ENCODE assay signal across 8 mouse cellular contexts in genomic region chr2:119112438-119113112, GRCm38 (mm10). TPM values are rescaled to one million over a fixed set of nuclear protein-coding genes. Genes with fewer than 3 reads are reported as not detected.
DNase-seq lines count a peak whose midpoint lies in the region; ATAC-seq and TF ChIP-seq lines count a peak whose summit lies in the region.

Gene Rad51, plus strand, starts transcription at chr2:119112793.

- H3K27me3 ChIP-seq in C2C12 (ENCODE audit: control insufficient read depth, insufficient read depth, insufficient read length) = no peaks in the 10 kb centered on the region
- no peaks in the 10 kb centered on the region for H3K27me3 ChIP-seq in erythroblast, embryonic 14.5 days (ENCODE audit: control insufficient read depth)
- no peaks in the 10 kb centered on the region for H3K27me3 ChIP-seq in heart, embryonic 11.5 days (ENCODE audit: control insufficient read depth, insufficient read depth, low read length)
- H3K27me3 ChIP-seq in kidney, embryonic 16.5 days (ENCODE audit: insufficient read depth, low read length) = no peaks in the 10 kb centered on the region
- no peaks in the 10 kb centered on the region for H3K27me3 ChIP-seq in liver, adult 2 months (ENCODE audit: control insufficient read depth, insufficient read depth, low read length)
- no peaks in the 10 kb centered on the region for H3K27me3 ChIP-seq in myocyte (ENCODE audit: control insufficient read depth, insufficient read depth, insufficient read length)
- H3K27me3 ChIP-seq in splenic B cell, adult 2 months (ENCODE audit: control insufficient read depth, insufficient read depth, low read length, poor library complexity, severe bottlenecking) = no peaks in the 10 kb centered on the region

- H3K79me3 ChIP-seq in C2C12 (ENCODE audit: low read depth) = peaks cover 38% of the 10 kb centered on the region

- peak within 1 kb of the TSS; percentile 80 for H3K4me2 ChIP-seq in heart, embryonic 11.5 days
- peak within 1 kb of the TSS; percentile 93 for H3K4me2 ChIP-seq in kidney, embryonic 16.5 days (replicated peaks; ENCODE audit: low read depth, low read length)
- peak within 1 kb of the TSS; percentile 79 for H3K4me2 ChIP-seq in myocyte (ENCODE audit: low read depth)

- peaks cover 43% of the 10 kb centered on the region for H3K36me3 ChIP-seq in C2C12 (ENCODE audit: control insufficient read depth, insufficient read depth)
- H3K36me3 ChIP-seq in erythroblast, embryonic 14.5 days (ENCODE audit: control insufficient read depth) = peaks cover 70% of the 10 kb centered on the region
- H3K36me3 ChIP-seq in heart, embryonic 11.5 days (ENCODE audit: control insufficient read depth, insufficient read depth, low read length) = no peaks in the 10 kb centered on the region
- H3K36me3 ChIP-seq in kidney, embryonic 16.5 days (ENCODE audit: insufficient read depth, low read length) = peaks cover 6% of the 10 kb centered on the region; the same call in 1 of the 2 replicates
- no peaks in the 10 kb centered on the region for H3K36me3 ChIP-seq in liver, adult 2 months (ENCODE audit: control insufficient read depth, insufficient read depth, low read length)
- peaks cover under 1% of the 10 kb centered on the region for H3K36me3 ChIP-seq in myocyte (ENCODE audit: control insufficient read depth, insufficient read depth)
- no peaks in the 10 kb centered on the region for H3K36me3 ChIP-seq in splenic B cell, adult 2 months (ENCODE audit: control insufficient read depth, insufficient read depth, low read length, poor library complexity, severe bottlenecking)

- peaks cover 60% of the 10 kb centered on the region for H3K79me2 ChIP-seq in C2C12 (ENCODE audit: control insufficient read depth, insufficient read depth)
- no peaks in the 10 kb centered on the region for H3K79me2 ChIP-seq in liver, adult 2 months (ENCODE audit: control insufficient read depth, insufficient read depth, low read length)
- peaks cover 18% of the 10 kb centered on the region for H3K79me2 ChIP-seq in myocyte (ENCODE audit: control insufficient read depth, insufficient read depth)

- peak; percentile 84 for ATAC-seq in heart, embryonic 11.5 days (replicated peaks; ENCODE audit: insufficient number of reproducible peaks, low FRiP score, low TSS enrichment)
- ATAC-seq in kidney, embryonic 16.5 days (ENCODE audit: low FRiP score, low TSS enrichment) = peak; percentile 94

- no peak for TF ChIP-seq CTCF in C2C12 (IDR thresholded peaks at IDR 0.05; ENCODE audit: control insufficient read depth, insufficient read depth, insufficient read length)
- no peak for TF ChIP-seq CTCF in brain, embryonic 14.5 days (IDR thresholded peaks at IDR 0.05; ENCODE audit: borderline replicate concordance, extremely low read depth, insufficient read depth, insufficient read length)
- TF ChIP-seq CTCF in liver, adult 2 months (IDR thresholded peaks at IDR 0.05; ENCODE audit: low read depth, low read length) = no peak

- TF ChIP-seq POLR2A in brain, embryonic 14.5 days (IDR thresholded peaks at IDR 0.05; ENCODE audit: borderline replicate concordance, extremely low read depth, insufficient read depth, insufficient read length, poor library complexity, severe bottlenecking) = peak; percentile 13; the same call in 1 of the 2 replicates
- no peak for TF ChIP-seq POLR2A in liver, adult 2 months (IDR thresholded peaks at IDR 0.05; ENCODE audit: extremely low read depth, insufficient read depth, low read length)
- peak; percentile 58 for TF ChIP-seq POLR2A in myocyte (IDR thresholded peaks at IDR 0.05; ENCODE audit: insufficient read length, low read depth)

- no peaks in the 10 kb centered on the region for H3K9me3 ChIP-seq in erythroblast, embryonic 14.5 days (ENCODE audit: control insufficient read depth, low read length)
- no peaks in the 10 kb centered on the region for H3K9me3 ChIP-seq in heart, embryonic 11.5 days (replicated peaks; ENCODE audit: control insufficient read depth, low read length)
- no peaks in the 10 kb centered on the region for H3K9me3 ChIP-seq in kidney, embryonic 16.5 days (ENCODE audit: low read length)

- H3K4me3 ChIP-seq in C2C12 (ENCODE audit: insufficient read depth, poor library complexity, severe bottlenecking) = peak within 1 kb of the TSS; percentile 88
- H3K4me3 ChIP-seq in erythroblast, embryonic 14.5 days (replicated peaks) = peak within 1 kb of the TSS; percentile 85
- peak within 1 kb of the TSS; percentile 70 for H3K4me3 ChIP-seq in heart, embryonic 11.5 days (ENCODE audit: low read depth, low read length)
- H3K4me3 ChIP-seq in kidney, embryonic 16.5 days (ENCODE audit: low read length) = peak within 1 kb of the TSS; percentile 86
- peak within 1 kb of the TSS; percentile 48 for H3K4me3 ChIP-seq in liver, adult 2 months (ENCODE audit: insufficient read depth, low read depth, low read length)
- H3K4me3 ChIP-seq in myocyte = peak within 1 kb of the TSS; percentile 70

- H3K9ac ChIP-seq in heart, embryonic 11.5 days (ENCODE audit: low read depth, low read length) = peak within 1 kb of the TSS; percentile 81
- peak within 1 kb of the TSS; percentile 80 for H3K9ac ChIP-seq in kidney, embryonic 16.5 days (replicated peaks; ENCODE audit: low read length)
- peak within 1 kb of the TSS; percentile 57 for H3K9ac ChIP-seq in liver, adult 2 months (ENCODE audit: low read depth, low read length)

- H3ac ChIP-seq in C2C12 (ENCODE audit: control insufficient read depth, insufficient read length, low read depth) = peak within 1 kb of the TSS; percentile 57
- peak within 1 kb of the TSS; percentile 22 for H3ac ChIP-seq in myocyte (ENCODE audit: control insufficient read depth, insufficient read length)

- DNase-seq in brain, embryonic 14.5 days (ENCODE audit: low read depth) = peak; percentile 95
- DNase-seq in liver, adult 2 months (ENCODE audit: extremely low read depth, low read depth, low spot score) = peak; percentile 88
- peak; percentile 89 for DNase-seq in splenic B cell, adult 2 months (ENCODE audit: low read depth, low spot score)

- WGBS in heart, embryonic 11.5 days (ENCODE audit: insufficient replicate concordance) = under 1% methylated on average over 51 of the region's 51 CpGs
- WGBS in kidney, embryonic 16.5 days = under 1% methylated on average over 51 of the region's 51 CpGs
- WGBS in liver, adult 2 months = under 1% methylated on average over 51 of the region's 51 CpGs

- peak within 1 kb of the TSS; percentile 80 for H3K27ac ChIP-seq in heart, embryonic 11.5 days (ENCODE audit: low read depth, low read length)
- peak within 1 kb of the TSS; percentile 95 for H3K27ac ChIP-seq in kidney, embryonic 16.5 days (ENCODE audit: low read length)
- H3K27ac ChIP-seq in liver, adult 2 months (replicated peaks; ENCODE audit: insufficient read depth, low read depth, low read length) = peak within 1 kb of the TSS; percentile 86

- peaks cover 31% of the 10 kb centered on the region for H3K4me1 ChIP-seq in erythroblast, embryonic 14.5 days (ENCODE audit: control insufficient read depth)
- peaks cover 5% of the 10 kb centered on the region for H3K4me1 ChIP-seq in heart, embryonic 11.5 days (ENCODE audit: control insufficient read depth, insufficient read depth, low read length)
- H3K4me1 ChIP-seq in kidney, embryonic 16.5 days (ENCODE audit: insufficient read depth, low read length) = peaks cover 19% of the 10 kb centered on the region
- 0 out of 2 replicates have a peak, but pooled peaks cover 3% of the 10 kb centered on the region for H3K4me1 ChIP-seq in liver, adult 2 months (ENCODE audit: control insufficient read depth, insufficient read depth, low read length)

TF ChIP-seq in C2C12, 6 proteins besides CTCF, POLR2A, EP300 and RAD21:
- TF ChIP-seq MAX (IDR thresholded peaks at IDR 0.05) = peak; percentile 95
- TF ChIP-seq MYOG (IDR thresholded peaks at IDR 0.05; ENCODE audit: control insufficient read depth, extremely low read depth, insufficient read length) = no peak
- TF ChIP-seq CEBPB (IDR thresholded peaks at IDR 0.05; ENCODE audit: low read depth) = no peak
- no peak for TF ChIP-seq USF1 (IDR thresholded peaks at IDR 0.05; ENCODE audit: low read depth)
- no peak for TF ChIP-seq MYOD1 (IDR thresholded peaks at IDR 0.05; ENCODE audit: control insufficient read depth, insufficient read length, low read depth)

TF ChIP-seq in myocyte, 11 proteins besides CTCF, POLR2A, EP300 and RAD21:
- TF ChIP-seq CEBPB (IDR thresholded peaks at IDR 0.05; ENCODE audit: insufficient read depth, poor library complexity, severe bottlenecking) = no peak
- peak; percentile 90 for TF ChIP-seq E2F4 (IDR thresholded peaks at IDR 0.05; ENCODE audit: insufficient read depth)
- peak; percentile 70 for TF ChIP-seq SRF (IDR thresholded peaks at IDR 0.05; ENCODE audit: control insufficient read depth, insufficient read length, low read depth)
- no peak for TF ChIP-seq USF1 (IDR thresholded peaks at IDR 0.05; ENCODE audit: low read depth)

RNA-seq across cellular contexts. Expression of gene Rad51, which starts in this region (rescaled TPM):
- 28.6 TPM for polyA plus RNA-seq in C2C12 (2012; fragmentation: generic; extraction: Trizol)
- polyA plus RNA-seq in brain, embryonic 14.5 days (2012; rRNA removed) = 11.9 and 16.4 TPM in 2 replicates
- polyA plus RNA-seq in erythroblast, embryonic 14.5 days (2012) = 2.7 and 4.3 TPM in 2 replicates
- polyA plus RNA-seq in heart, embryonic 11.5 days (2014; fragmentation: Nextera tagmentation; extraction: Ambion mirVana) = 33.4 and 39.6 TPM in 2 replicates
- 50.7 and 51.8 TPM in 2 replicates for polyA plus RNA-seq in kidney, embryonic 16.5 days (2015; fragmentation: Nextera tagmentation; extraction: Ambion mirVana)
- 0.65 and 1.5 TPM in 2 replicates for total RNA-seq in liver, adult 2 months (2014; rRNA removed)
- 0.37 and 0.51 TPM in 2 replicates for polyA plus RNA-seq in liver, adult 2 months (2012; rRNA removed)
- 8.7 TPM for polyA plus RNA-seq in myocyte (2012; fragmentation: generic; extraction: Trizol)

Comparison
In these comparisons a context has a peak if more than half of its experiments do, and no peak if none do; other contexts are left out.
1. Peak in every context shown above with its lines: DNase-seq, ATAC-seq, H3K4me3 ChIP-seq and H3K27ac ChIP-seq.